Mouse (Mus musculus) heart, embryonic 10.5 days (tissue): ENCODE data around the gene Hoxa7. TPM values are rescaled to one million over a fixed set of nuclear protein-coding genes. Genes with fewer than 3 reads are reported as not detected.

Source experiments
- DNase-seq: peaks from one replicate; pipeline ENCODE4 v3.0.0-alpha.2; 2017; ENCODE audit warnings: low spot score
- H3K27ac ChIP-seq: fragments of 300-500 bp; sonication (generic); 2 replicates; pipeline ENCODE4 v1.5.1; 2016; ENCODE audit warnings: mild to moderate bottlenecking
- H3K27me3 ChIP-seq: fragments of 300-500 bp; sonication (generic); 2 replicates; pipeline ENCODE4 v1.6.1; 2016; ENCODE audit warnings: mild to moderate bottlenecking; ENCODE audit not compliant: poor library complexity, insufficient read depth, severe bottlenecking
- H3K36me3 ChIP-seq: fragments of 300-500 bp; sonication (generic); 2 replicates; pipeline ENCODE4 v1.6.1; 2016; ENCODE audit warnings: mild to moderate bottlenecking, moderate library complexity
- H3K4me1 ChIP-seq: fragments of 300-500 bp; sonication (generic); 2 replicates; pipeline ENCODE4 v1.6.1; 2016; ENCODE audit warnings: mild to moderate bottlenecking
- H3K4me3 ChIP-seq: fragments of 300-500 bp; sonication (generic); 2 replicates; pipeline ENCODE4 v1.5.1; 2016; ENCODE audit warnings: mild to moderate bottlenecking, moderate library complexity
- H3K9me3 ChIP-seq: fragments of 300-500 bp; sonication (generic); 2 replicates; pipeline ENCODE4 v1.6.1; 2016; ENCODE audit warnings: mild to moderate bottlenecking, moderate library complexity
- WGBS: fragments of 180-500 bp; shearing (Covaris S2); methylation state at CpG from one replicate; pipeline ENCODE4 v1.1.7; 2016; 5-methylcytosine and 5-hydroxymethylcytosine counted together
- polyA plus RNA-seq: library from polyadenylated mRNA; unstranded; fragments of >200 nt; fragmentation: Nextera tagmentation; extraction: Ambion mirVana; gene quantifications from 2 replicates; pipeline ENCODE4 v1.2.1, GENCODE M21; 2016

Gene Hoxa7
- polyA plus RNA-seq, 1 experiment from 2014 or later, result 2.5 TPM

- peak; percentile 69 for DNase-seq
- Histone ChIP-seq H3K4me1 (peaks cover 25% of the 10 kb centered on the region), H3K9me3 (no peaks in the 10 kb centered on the region), H3K4me3 (no peak overlapping the region), H3K36me3 (no peaks in the 10 kb centered on the region), H3K27ac (no peak overlapping the region), H3K27me3 (peaks cover 100% of the 10 kb centered on the region)
- under 1% methylated on average over 4 of the region's 4 CpGs for WGBS
Measured at GRCm38 (mm10) chr6:52249826-52250225, 28.2 kb upstream of the Hoxa7 start.

DNA sequence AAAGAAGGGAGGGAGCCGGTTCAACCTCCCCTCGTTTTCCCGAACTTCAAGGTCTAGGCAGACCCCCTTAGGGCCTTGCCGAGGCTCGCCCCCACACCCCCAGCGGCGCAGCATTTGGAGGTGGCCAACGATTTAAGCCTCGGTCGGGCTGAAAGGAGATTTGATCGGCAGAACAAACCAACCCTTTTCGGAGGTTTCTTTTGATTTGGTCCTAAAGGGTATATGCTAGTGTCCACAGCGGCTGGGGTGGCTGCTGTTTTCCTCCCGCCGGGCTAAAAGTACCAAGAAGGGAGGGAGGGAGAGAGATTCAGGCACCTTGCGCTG is 27.7 kb upstream of the Hoxa7 start:
- no peak for DNase-seq
- H3K27ac ChIP-seq, result no peak overlapping the region
- H3K27me3 ChIP-seq, result peaks cover 100% of the 10 kb centered on the region
- peaks cover 26% of the 10 kb centered on the region for H3K4me1 ChIP-seq
- WGBS, result under 1% methylated on average over 16 of the region's 16 CpGs
- no peaks in the 10 kb centered on the region for H3K36me3 ChIP-seq
- peak overlapping the region; percentile 24; the same call in 1 of the 2 replicates for H3K4me3 ChIP-seq
- H3K9me3 ChIP-seq, result no peaks in the 10 kb centered on the region

DNA sequence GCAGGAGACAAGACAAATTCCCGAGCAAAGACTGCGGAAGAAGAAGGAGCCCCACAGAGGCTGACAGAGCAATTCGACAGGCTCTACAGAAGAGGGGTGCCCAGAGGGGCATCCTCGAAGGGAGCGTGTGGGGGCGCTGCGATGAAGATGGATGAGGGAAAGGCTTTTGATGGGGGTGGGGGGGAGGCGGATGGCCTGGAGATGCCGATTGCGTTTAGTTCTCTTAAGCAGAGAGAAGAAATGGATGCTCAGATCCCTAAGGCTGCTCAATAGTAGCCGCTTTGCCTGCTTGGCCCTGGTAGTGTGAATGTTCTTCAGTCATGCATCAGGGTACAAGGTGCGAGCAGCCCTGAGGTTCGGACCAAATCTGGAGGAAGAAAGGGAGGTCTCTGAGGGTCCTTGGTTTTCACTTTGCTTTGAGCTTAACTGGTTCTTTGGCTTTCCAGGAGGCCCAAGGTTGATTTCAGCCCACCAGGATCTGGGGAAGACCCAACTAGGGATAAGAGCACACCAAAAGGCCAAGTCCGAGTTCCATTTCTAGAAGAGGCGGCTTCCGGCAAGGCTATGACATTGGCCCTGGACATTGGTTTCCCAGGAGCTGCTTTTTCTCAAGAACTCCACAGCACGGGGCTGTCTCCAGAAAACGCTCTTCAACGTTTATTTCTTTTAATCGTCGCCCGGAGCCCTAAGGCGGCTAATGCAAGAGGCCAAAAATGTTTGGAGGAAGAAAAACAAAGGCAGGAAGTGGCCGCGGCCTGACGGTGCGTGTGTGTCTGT is 27.2 kb upstream of the Hoxa7 start:
- Histone ChIP-seq H3K9me3 (no peaks in the 10 kb centered on the region), H3K36me3 (no peaks in the 10 kb centered on the region), H3K27me3 (peaks cover 100% of the 10 kb centered on the region), H3K27ac (no peak overlapping the region), H3K4me3 (peak overlapping the region; percentile 24; the same call in 1 of the 2 replicates), H3K4me1 (peaks cover 26% of the 10 kb centered on the region)
- WGBS, result under 1% methylated on average over 27 of the region's 27 CpGs
- DNase-seq, result peak; percentile 72

GRCm38 (mm10) chr6:52247766-52248637 is 26.3 kb upstream of the Hoxa7 start:
- peak; percentile 72 for DNase-seq
- peaks cover 100% of the 10 kb centered on the region for H3K27me3 ChIP-seq
- WGBS, result 2% methylated on average over 23 of the region's 23 CpGs
- H3K27ac ChIP-seq, result no peak overlapping the region
- H3K4me1 ChIP-seq, result peaks cover 20% of the 10 kb centered on the region
- H3K36me3 ChIP-seq, result no peaks in the 10 kb centered on the region
- H3K4me3 ChIP-seq, result no peak overlapping the region
- H3K9me3 ChIP-seq, result no peaks in the 10 kb centered on the region

DNA sequence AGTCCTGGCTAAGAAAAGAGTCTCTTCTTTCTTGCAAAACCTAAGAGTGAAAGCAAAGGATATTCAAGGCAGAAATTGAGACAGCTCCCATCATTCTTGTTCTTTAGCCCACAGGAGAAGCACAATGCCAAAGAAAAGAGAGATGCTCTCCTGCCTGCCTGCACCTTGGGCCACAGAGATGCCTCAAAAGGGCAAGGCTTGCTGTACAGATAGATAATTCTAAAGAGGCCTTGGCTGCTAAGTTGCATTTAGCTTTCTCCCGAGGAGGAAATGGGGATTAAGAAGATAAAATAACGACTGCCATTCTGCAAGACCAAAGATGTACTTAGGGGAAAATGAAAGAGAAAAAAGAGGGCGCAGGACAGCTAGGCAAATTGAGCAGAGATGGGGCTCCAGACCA is 25.3 kb upstream of the Hoxa7 start:
- H3K4me3 ChIP-seq, result 0 out of 2 replicates have a peak overlapping the region, but pooled peaks have one; percentile 32
- peak; percentile 66 for DNase-seq
- peaks cover 15% of the 10 kb centered on the region for H3K4me1 ChIP-seq
- WGBS, result 4% methylated on average over 3 of the region's 3 CpGs
- H3K36me3 ChIP-seq, result no peaks in the 10 kb centered on the region
- no peak overlapping the region for H3K27ac ChIP-seq
- peaks cover 99% of the 10 kb centered on the region for H3K27me3 ChIP-seq
- H3K9me3 ChIP-seq, result no peaks in the 10 kb centered on the region

DNA sequence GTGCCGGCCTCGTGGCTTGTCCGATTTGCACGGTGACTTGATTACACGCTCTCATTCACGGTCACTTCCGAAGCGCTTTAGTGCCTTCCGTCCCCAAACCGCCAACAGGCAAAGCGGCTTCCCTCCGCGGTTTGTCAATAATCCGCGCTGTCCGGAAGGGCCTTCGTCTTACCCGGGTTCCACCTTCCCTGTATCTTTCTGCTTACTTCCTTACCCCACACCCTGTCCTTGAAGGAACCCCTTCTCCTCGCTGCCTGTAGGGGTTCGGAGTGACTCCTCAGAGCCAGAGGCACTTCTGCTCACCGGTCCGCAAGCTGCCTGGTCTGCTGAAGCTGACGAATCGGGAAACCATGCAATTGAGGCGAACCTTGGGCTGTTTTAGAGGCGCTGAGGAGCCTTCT is 24.7 kb upstream of the Hoxa7 start:
- Histone ChIP-seq H3K27me3 (peaks cover 99% of the 10 kb centered on the region), H3K4me3 (peak overlapping the region; percentile 32), H3K36me3 (no peaks in the 10 kb centered on the region), H3K4me1 (peaks cover 15% of the 10 kb centered on the region), H3K27ac (no peak overlapping the region), H3K9me3 (no peaks in the 10 kb centered on the region)
- under 1% methylated on average over 26 of the region's 26 CpGs for WGBS
- peak; percentile 75 for DNase-seq

GRCm38 (mm10) chr6:52245757-52246142 is 24.1 kb upstream of the Hoxa7 start, which contains the start of gene Hoxa11:
TSS of gene Hoxa11 (minus strand) at chr6:52245810.
- Histone ChIP-seq H3K27ac (no peak within 1 kb of the TSS), H3K4me3 (peak within 1 kb of the TSS; percentile 46), H3K9me3 (no peaks in the 10 kb centered on the region), H3K36me3 (no peaks in the 10 kb centered on the region), H3K4me1 (peaks cover 15% of the 10 kb centered on the region), H3K27me3 (peaks cover 99% of the 10 kb centered on the region)
- peak; percentile 72 for DNase-seq
- WGBS, result under 1% methylated on average over 20 of the region's 20 CpGs

DNA sequence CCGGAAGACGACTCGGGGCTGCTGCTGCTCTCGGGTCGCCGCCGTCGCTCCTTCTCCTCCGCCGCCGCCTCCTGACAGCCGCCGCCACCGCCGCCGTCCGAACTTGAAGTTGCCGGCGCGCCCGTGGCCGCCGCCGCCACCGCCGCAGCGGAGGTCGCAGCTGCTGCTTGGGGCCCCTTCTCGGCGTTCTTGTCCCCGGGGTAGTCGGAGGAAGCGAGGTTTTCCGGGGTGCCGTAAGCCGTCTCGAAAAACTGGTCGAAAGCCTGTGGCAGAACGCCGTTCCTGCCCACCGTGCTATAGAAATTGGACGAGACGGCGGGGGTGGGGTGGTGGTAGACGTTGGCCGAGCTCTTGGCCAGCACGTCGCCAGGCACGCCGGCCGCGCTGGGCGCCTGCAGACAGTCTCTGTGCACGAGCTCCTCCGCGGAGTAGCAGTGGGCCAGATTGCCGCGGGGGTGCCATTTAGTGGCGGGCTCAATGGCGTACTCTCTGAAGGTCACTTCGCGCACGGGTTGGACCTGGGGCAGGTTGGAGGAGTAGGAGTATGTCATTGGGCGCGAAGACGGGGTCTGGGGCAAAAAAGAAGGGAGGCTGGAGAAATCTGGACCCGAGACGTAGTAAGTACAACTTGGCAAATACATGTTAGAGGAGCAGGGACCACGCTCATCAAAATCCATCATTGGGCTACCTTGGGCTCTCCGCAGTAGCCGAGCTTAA is 23.5 kb upstream of the Hoxa7 start:
- Histone ChIP-seq H3K9me3 (no peaks in the 10 kb centered on the region), H3K4me3 (peak overlapping the region; percentile 46), H3K36me3 (no peaks in the 10 kb centered on the region), H3K27ac (no peak overlapping the region), H3K4me1 (peaks cover 16% of the 10 kb centered on the region), H3K27me3 (peaks cover 99% of the 10 kb centered on the region)
- peak; percentile 72 for DNase-seq
- under 1% methylated on average over 71 of the region's 71 CpGs for WGBS

DNA sequence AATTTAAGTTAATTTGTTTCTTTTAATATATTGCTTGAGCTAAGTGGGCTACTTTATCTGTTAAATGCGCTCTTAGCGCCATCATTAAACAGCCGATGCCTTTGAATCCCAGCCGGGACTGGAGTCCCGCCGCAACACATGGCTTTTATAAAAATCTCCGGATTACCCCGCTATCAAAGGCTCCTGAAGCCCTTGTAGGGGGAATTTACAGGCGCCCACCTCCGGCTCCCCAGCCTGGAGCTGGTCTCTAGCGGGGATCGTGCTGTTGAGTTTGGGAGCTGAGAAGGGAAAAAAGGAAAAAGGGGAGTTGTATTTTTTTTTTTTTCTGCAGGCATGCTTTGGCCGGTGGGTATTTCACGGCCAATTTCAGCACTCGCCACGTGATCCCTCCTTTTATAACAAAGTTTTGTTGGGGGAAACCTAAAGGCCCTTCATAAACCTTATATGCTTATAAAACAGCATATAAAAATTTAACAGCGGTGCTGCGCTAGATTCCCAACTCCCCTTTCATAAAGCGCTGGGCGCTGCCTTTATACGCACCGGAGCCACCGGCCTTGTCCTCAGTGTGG is 22.9 kb upstream of the Hoxa7 start:
- H3K4me3 ChIP-seq, result peak overlapping the region; percentile 46
- H3K27ac ChIP-seq, result no peak overlapping the region
- H3K36me3 ChIP-seq, result no peaks in the 10 kb centered on the region
- peaks cover 99% of the 10 kb centered on the region for H3K27me3 ChIP-seq
- 1% methylated on average over 23 of the region's 23 CpGs for WGBS
- H3K9me3 ChIP-seq, result no peaks in the 10 kb centered on the region
- peaks cover 18% of the 10 kb centered on the region for H3K4me1 ChIP-seq
- DNase-seq, result peak; percentile 65

DNA sequence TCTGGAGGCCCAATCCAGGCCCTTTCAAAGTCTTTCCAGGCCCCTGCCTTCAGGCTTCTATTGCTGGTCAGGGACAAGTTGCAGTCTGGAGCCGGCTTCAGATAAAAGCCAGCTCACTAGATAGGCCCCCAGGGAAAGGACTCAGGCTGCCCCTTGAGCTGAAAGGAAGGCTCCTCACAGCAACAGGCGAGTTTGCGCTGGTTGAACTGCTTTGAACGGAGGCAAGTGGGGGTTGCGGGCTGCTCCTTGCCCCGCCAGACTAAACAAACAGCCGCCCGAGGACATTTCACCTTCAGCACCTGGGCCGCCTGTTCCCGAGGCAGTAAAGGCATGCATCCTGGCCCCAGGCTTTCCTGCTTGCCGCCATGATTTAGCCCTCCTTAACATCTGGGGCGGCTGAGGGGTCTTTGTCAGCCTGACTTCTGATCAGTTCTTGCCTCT is 22.0 kb upstream of the Hoxa7 start:
- 1% methylated on average over 12 of the region's 12 CpGs for WGBS
- DNase-seq, result peak; percentile 74
- H3K4me1 ChIP-seq, result peaks cover 13% of the 10 kb centered on the region; the same call in 1 of the 2 replicates
- H3K27ac ChIP-seq, result no peak overlapping the region
- H3K4me3 ChIP-seq, result no peak overlapping the region
- H3K36me3 ChIP-seq, result no peaks in the 10 kb centered on the region
- no peaks in the 10 kb centered on the region for H3K9me3 ChIP-seq
- peaks cover 99% of the 10 kb centered on the region for H3K27me3 ChIP-seq

GRCm38 (mm10) chr6:52242801-52243332 is 21.2 kb upstream of the Hoxa7 start:
- WGBS, result 4% methylated on average over 4 of the region's 4 CpGs
- Histone ChIP-seq H3K4me3 (no peak overlapping the region), H3K27me3 (peaks cover 99% of the 10 kb centered on the region), H3K9me3 (no peaks in the 10 kb centered on the region), H3K4me1 (peaks cover 9% of the 10 kb centered on the region; the same call in 1 of the 2 replicates), H3K27ac (no peak overlapping the region), H3K36me3 (no peaks in the 10 kb centered on the region)
- DNase-seq, result peak; percentile 57

- Histone ChIP-seq H3K27ac (no peak overlapping the region), H3K9me3 (no peaks in the 10 kb centered on the region), H3K4me1 (peaks cover 9% of the 10 kb centered on the region; the same call in 1 of the 2 replicates), H3K4me3 (no peak overlapping the region; the same call in 1 of the 2 replicates), H3K27me3 (peaks cover 99% of the 10 kb centered on the region), H3K36me3 (no peaks in the 10 kb centered on the region)
- peak; percentile 70 for DNase-seq
- 3% methylated on average over 9 of the region's 9 CpGs for WGBS
Measured at GRCm38 (mm10) chr6:52241001-52241621, 19.5 kb upstream of the Hoxa7 start.
